Mouse (Mus musculus): ENCODE results near the gene AC131692.1. TPM values are rescaled to one million over a fixed set of nuclear protein-coding genes. Genes with fewer than 3 reads are reported as not detected.
A peak's percentile ranks its signal among the peaks of the same experiment; 100 is the strongest.

Gene AC131692.1
- polyA plus RNA-seq (2014; fragmentation: Nextera tagmentation; extraction: Ambion mirVana) = 0.27 and 0.40 TPM in 2 replicates

DNA sequence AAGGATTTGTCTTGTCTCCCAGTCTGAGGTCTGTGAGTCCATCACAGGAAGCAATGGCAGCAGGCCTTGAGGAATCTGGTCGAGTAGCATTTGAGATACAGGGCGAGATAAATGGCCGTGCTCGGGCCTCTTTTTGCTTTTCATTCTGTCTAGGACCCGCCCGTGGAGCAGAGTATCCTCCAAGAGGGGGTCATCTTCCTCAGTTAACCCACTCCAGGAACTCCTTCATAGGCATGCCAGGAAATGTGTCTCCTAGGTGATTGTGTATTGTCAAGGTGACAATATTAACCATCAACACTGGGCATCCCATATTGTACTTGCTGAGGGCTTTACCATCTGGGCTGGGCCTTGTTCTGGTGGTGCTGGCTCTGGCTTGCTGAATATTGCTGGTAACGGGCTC, at the start of gene AC131692.1:
Gene AC131692.1 (plus strand): TSS at position 301 of the 400 bp plus-strand sequence.
- ATAC-seq (ENCODE audit: low FRiP score) = no peak
- H3K27me3 ChIP-seq (ENCODE audit: control insufficient read depth, insufficient read depth, low read length) = no peaks in the 10 kb centered on the region
- no peak within 1 kb of the TSS for H3K27ac ChIP-seq (ENCODE audit: low read depth, low read length)
- H3K4me1 ChIP-seq (ENCODE audit: control insufficient read depth, insufficient read depth, low read length) = no peaks in the 10 kb centered on the region
- 95% methylated on average over 7 of the region's 7 CpGs for WGBS
- H3K4me2 ChIP-seq = no peak within 1 kb of the TSS
- DNase-seq (ENCODE audit: low spot score, missing footprints) = no peak
- H3K36me3 ChIP-seq (ENCODE audit: control insufficient read depth, insufficient read depth, low read length) = peaks cover 15% of the 10 kb centered on the region
- H3K4me3 ChIP-seq (ENCODE audit: low read depth, low read length) = no peak within 1 kb of the TSS
- no peaks in the 10 kb centered on the region for H3K9me3 ChIP-seq (ENCODE audit: control insufficient read depth, low read length)
- H3K9ac ChIP-seq (ENCODE audit: low read length) = no peak within 1 kb of the TSS

DNA sequence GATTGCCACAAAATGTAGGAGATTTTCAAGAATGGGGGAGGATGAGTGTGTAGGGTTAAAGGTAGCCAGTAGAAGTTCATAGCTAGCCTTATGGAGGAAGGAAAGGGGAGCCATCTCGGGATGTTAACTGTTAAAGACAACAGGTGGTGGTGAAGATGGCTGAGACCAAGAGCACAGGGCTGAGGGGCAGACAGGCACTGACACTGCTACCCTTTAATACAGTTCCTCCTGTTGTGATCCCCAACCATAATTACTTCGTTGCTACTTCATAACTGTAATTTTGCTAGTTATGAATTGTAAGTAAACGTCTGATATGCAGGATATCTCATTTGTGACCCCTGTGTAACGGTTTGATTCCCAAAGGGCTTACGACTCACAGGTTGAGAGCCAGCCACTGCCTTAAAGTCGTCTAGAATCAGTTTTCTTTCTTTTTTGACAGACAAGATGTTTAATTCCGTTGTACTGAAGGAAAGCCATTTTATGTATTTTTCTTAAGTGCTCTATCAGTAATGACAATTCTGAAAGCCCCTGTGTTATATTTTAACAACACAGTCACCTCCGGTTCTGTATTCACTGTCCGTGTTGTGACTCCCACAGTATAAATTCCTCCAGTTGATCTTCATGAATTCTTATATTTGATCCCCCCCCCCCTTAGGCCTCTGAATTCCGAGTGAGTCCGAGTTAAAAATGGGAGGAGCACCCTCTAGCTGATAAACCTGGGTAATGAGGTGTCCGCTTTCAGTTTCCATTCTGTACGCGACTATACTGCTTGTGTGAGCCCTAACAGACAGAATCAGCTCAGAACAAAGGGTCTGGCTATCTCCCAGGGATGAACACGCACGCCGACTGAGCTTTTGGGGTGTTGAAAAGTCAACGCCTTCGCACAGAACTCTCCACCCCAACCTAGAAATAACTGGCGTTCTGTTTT, 48.6 kb upstream of the AC131692.1 start:
- Histone ChIP-seq H3K4me1 (ENCODE audit: control insufficient read depth, insufficient read depth, low read length) (peaks cover 16% of the 10 kb centered on the region), H3K4me2 (peak overlapping the region; percentile 65), H3K9me3 (ENCODE audit: control insufficient read depth, low read length) (no peaks in the 10 kb centered on the region), H3K27me3 (ENCODE audit: control insufficient read depth, insufficient read depth, low read length) (no peaks in the 10 kb centered on the region), H3K27ac (ENCODE audit: low read depth, low read length) (peak overlapping the region; percentile 97), H3K4me3 (ENCODE audit: low read depth, low read length) (peak overlapping the region; percentile 89), H3K9ac (ENCODE audit: low read length) (peak overlapping the region; percentile 94), H3K36me3 (ENCODE audit: control insufficient read depth, insufficient read depth, low read length) (peaks cover 10% of the 10 kb centered on the region)
- 25% methylated on average over 20 of the region's 20 CpGs for WGBS
- ATAC-seq (ENCODE audit: low FRiP score) (peak; percentile 23), DNase-seq (ENCODE audit: low spot score, missing footprints) (peak; percentile 87)

DNA sequence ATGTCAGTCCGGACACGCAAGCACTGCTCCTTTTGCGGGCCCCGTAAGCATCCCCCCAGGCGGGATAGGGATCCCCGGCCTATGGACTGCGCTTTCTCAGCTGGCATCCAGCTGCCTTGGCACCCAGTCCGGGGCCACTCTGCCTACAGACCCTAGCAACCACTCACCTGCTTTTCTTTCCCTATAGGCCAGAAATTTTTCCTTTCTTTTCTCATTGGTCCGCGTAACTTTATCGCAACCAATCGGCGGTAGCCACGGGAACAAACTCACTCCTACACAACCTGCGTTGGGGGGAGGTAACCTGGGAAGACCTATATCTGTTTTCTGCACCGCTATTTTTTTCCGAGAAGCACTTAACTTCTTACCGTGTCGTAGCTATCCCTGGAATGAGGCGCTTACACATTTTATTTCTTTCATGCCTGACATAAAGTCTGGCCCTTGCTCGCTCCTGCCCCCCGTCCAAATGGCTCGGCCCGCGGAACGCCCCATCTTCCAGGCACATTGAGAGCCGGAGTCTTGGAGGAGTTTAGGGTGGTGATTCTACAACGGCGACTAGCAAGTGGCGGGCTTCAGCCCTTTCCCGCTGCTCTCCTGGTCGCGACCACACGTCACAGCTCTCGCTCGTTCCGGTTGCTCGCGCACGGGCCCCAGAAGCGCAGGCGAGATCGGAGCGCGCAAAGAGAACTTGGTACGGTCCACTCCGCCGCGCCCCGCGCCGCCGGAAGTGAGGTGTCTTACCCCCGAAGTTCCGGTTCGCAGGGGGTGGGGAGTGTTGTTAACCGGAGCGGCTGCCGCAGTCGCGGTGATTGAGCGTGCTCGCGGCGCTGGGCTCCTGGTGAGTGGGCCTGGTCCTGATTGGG, 47.7 kb upstream of the AC131692.1 start, which contains the start of gene Syvn1:
Gene Syvn1 (plus strand): TSS at position 283 of the 860 bp plus-strand sequence.
- Histone ChIP-seq H3K27ac (ENCODE audit: low read depth, low read length) (peak within 1 kb of the TSS; percentile 97), H3K4me2 (peak within 1 kb of the TSS; percentile 65), H3K4me3 (ENCODE audit: low read depth, low read length) (peak within 1 kb of the TSS; percentile 89), H3K36me3 (ENCODE audit: control insufficient read depth, insufficient read depth, low read length) (peaks cover 18% of the 10 kb centered on the region), H3K4me1 (ENCODE audit: control insufficient read depth, insufficient read depth, low read length) (peaks cover 16% of the 10 kb centered on the region), H3K9ac (ENCODE audit: low read length) (peak within 1 kb of the TSS; percentile 94), H3K27me3 (ENCODE audit: control insufficient read depth, insufficient read depth, low read length) (no peaks in the 10 kb centered on the region), H3K9me3 (ENCODE audit: control insufficient read depth, low read length) (no peaks in the 10 kb centered on the region)
- WGBS = under 1% methylated on average over 65 of the region's 65 CpGs
- peak; percentile 99 for DNase-seq (ENCODE audit: low spot score, missing footprints)
- ATAC-seq (ENCODE audit: low FRiP score) = peak; percentile 87

DNA sequence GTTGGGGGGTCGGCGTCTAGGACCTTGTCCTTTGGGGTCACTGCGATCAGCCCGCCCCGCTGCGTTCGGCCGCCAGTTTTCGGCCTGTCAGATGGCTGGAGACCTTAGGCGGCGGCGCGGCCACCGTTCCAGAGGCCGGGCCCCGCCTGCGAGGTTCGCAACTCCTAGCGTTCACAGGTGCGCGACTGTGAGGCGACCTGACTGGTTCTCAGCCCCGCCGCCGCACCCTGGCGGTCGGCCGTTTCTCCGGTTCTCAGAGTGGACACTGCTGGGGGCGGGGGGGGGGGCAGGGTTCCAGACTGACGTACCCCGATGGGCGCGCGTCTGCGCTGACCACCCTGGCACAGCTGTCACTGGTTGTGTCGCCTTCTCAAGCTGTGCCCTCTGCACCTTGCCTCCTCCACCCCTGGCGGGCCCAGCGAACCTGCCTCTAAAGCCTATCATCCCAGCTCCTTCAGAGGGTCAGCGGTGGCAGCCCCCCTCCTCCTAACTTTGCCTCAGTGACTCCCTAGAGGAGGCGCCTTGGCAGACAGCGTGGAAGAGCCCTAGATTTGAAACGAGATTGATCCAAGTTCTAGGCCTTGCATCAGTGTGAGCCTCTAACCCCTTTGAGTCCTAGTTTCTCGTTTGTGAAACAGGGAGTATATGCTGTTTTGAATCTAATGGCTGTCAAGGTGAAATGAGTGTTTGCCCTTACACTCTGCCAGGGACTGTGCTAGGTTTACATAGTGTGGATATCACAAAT, 46.9 kb upstream of the AC131692.1 start:
- Histone ChIP-seq H3K4me3 (ENCODE audit: low read depth, low read length) (peak overlapping the region; percentile 89), H3K9me3 (ENCODE audit: control insufficient read depth, low read length) (no peaks in the 10 kb centered on the region), H3K4me1 (ENCODE audit: control insufficient read depth, insufficient read depth, low read length) (peaks cover 16% of the 10 kb centered on the region), H3K27ac (ENCODE audit: low read depth, low read length) (peak overlapping the region; percentile 97), H3K36me3 (ENCODE audit: control insufficient read depth, insufficient read depth, low read length) (peaks cover 25% of the 10 kb centered on the region), H3K9ac (ENCODE audit: low read length) (peak overlapping the region; percentile 94), H3K27me3 (ENCODE audit: control insufficient read depth, insufficient read depth, low read length) (no peaks in the 10 kb centered on the region), H3K4me2 (peak overlapping the region; percentile 65)
- DNase-seq (ENCODE audit: low spot score, missing footprints) (no peak), ATAC-seq (ENCODE audit: low FRiP score) (peak; percentile 39)
- 3% methylated on average over 44 of the region's 44 CpGs for WGBS

GRCm38 (mm10) chr19:6047899-6048166, 46.4 kb upstream of the AC131692.1 start:
- H3K27ac ChIP-seq (ENCODE audit: low read depth, low read length) = no peak overlapping the region
- no peak for ATAC-seq (ENCODE audit: low FRiP score)
- DNase-seq (ENCODE audit: low spot score, missing footprints) = no peak
- peaks cover 16% of the 10 kb centered on the region for H3K4me1 ChIP-seq (ENCODE audit: control insufficient read depth, insufficient read depth, low read length)
- peak overlapping the region; percentile 94; the same call in 1 of the 2 replicates for H3K9ac ChIP-seq (ENCODE audit: low read length)
- 93% methylated on average over 8 of the region's 8 CpGs for WGBS
- H3K27me3 ChIP-seq (ENCODE audit: control insufficient read depth, insufficient read depth, low read length) = no peaks in the 10 kb centered on the region
- H3K9me3 ChIP-seq (ENCODE audit: control insufficient read depth, low read length) = no peaks in the 10 kb centered on the region
- H3K4me3 ChIP-seq (ENCODE audit: low read depth, low read length) = peak overlapping the region; percentile 89
- H3K36me3 ChIP-seq (ENCODE audit: control insufficient read depth, insufficient read depth, low read length) = peaks cover 28% of the 10 kb centered on the region
- H3K4me2 ChIP-seq = peak overlapping the region; percentile 65

DNA sequence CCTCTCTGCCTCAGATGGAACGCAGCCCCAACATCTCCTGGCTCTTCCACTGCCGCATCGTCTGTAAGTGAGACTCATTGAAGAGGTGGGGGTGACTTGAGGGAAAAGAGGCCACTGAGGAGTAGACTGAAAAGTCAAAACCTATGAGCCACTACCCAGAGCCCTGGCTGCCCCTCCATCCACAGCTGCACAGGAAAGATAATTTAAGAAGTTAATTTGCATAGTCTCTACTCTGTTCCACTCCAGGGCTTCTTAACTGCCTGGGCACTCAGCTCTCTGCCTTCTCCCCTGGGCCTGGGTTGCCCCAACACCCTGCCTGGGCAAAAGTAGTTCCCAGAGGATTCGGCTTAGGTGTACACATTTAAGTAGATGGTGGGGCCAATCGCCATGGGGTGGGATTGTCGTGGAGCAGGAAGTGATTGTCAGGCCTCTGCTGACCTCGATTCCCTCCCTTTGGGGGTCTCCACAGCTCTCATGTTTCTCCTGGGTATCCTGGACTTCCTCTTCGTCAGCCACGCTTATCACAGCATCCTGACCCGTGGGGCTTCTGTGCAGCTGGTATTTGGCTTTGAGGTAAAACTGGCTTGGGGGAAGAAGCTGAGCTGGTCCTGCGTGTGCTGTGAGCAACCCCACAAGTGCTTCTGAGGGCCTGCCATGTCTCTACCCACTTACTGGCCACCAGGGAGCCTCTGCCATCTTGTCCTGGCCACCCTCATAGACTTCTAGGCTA, 45.4 kb upstream of the AC131692.1 start:
- Histone ChIP-seq H3K9me3 (ENCODE audit: control insufficient read depth, low read length) (no peaks in the 10 kb centered on the region), H3K27ac (ENCODE audit: low read depth, low read length) (no peak overlapping the region), H3K9ac (ENCODE audit: low read length) (no peak overlapping the region), H3K36me3 (ENCODE audit: control insufficient read depth, insufficient read depth, low read length) (peaks cover 35% of the 10 kb centered on the region), H3K27me3 (ENCODE audit: control insufficient read depth, insufficient read depth, low read length) (no peaks in the 10 kb centered on the region), H3K4me2 (no peak overlapping the region), H3K4me3 (ENCODE audit: low read depth, low read length) (no peak overlapping the region), H3K4me1 (ENCODE audit: control insufficient read depth, insufficient read depth, low read length) (peaks cover 16% of the 10 kb centered on the region)
- WGBS = 85% methylated on average over 11 of the region's 11 CpGs
- no peak for ATAC-seq (ENCODE audit: low FRiP score)
- no peak for DNase-seq (ENCODE audit: low spot score, missing footprints)

DNA sequence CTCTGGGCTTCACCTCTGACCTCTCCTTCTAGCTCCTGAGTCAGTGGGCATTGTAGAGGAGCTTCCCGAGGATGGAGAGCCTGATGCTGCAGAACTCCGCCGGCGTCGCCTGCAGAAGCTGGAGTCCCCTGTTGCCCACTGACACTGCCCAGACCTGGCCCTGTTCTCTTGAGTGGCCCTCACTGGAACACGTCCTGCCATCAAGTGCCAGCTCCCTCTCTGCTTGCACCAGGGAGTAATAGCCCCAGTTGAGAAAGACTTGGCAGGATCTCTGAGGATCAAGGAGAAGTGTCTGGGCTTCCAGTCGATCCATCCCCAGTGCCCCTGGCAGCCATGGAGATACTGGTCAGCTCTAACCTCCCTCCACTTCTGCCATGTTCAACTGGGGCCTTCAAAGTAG, 41.7 kb upstream of the AC131692.1 start:
- peaks cover 15% of the 10 kb centered on the region for H3K4me1 ChIP-seq (ENCODE audit: control insufficient read depth, insufficient read depth, low read length)
- H3K27ac ChIP-seq (ENCODE audit: low read depth, low read length) = no peak overlapping the region
- H3K9ac ChIP-seq (ENCODE audit: low read length) = no peak overlapping the region
- DNase-seq (ENCODE audit: low spot score, missing footprints) (no peak), ATAC-seq (ENCODE audit: low FRiP score) (no peak)
- peaks cover 40% of the 10 kb centered on the region for H3K36me3 ChIP-seq (ENCODE audit: control insufficient read depth, insufficient read depth, low read length)
- no peak overlapping the region for H3K4me3 ChIP-seq (ENCODE audit: low read depth, low read length)
- H3K9me3 ChIP-seq (ENCODE audit: control insufficient read depth, low read length) = no peaks in the 10 kb centered on the region
- no peak overlapping the region for H3K4me2 ChIP-seq
- 85% methylated on average over 7 of the region's 7 CpGs for WGBS
- H3K27me3 ChIP-seq (ENCODE audit: control insufficient read depth, insufficient read depth, low read length) = no peaks in the 10 kb centered on the region

DNA sequence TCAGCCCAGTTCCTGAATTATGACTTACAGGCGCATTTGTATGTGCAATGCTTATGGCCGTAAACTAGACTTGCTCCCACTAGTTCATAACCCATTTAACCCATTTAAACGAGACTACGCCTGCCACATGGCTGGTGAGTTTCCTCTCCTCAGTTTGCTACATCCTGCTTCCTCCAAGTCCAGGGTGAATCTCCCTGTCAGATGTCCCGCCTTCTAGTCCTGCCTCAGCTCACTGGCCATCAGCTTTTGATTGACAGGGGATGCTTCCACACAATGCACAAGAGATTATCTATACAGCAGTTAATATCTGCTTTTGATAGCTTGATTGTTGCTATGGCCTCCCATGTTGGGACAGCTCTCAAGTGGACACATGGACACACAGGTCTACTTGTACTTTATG, 39.9 kb upstream of the AC131692.1 start:
- H3K9me3 ChIP-seq (ENCODE audit: control insufficient read depth, low read length) = no peaks in the 10 kb centered on the region
- no peak overlapping the region for H3K4me3 ChIP-seq (ENCODE audit: low read depth, low read length)
- no peak overlapping the region for H3K27ac ChIP-seq (ENCODE audit: low read depth, low read length)
- H3K9ac ChIP-seq (ENCODE audit: low read length) = no peak overlapping the region
- H3K4me1 ChIP-seq (ENCODE audit: control insufficient read depth, insufficient read depth, low read length) = peaks cover 14% of the 10 kb centered on the region
- H3K27me3 ChIP-seq (ENCODE audit: control insufficient read depth, insufficient read depth, low read length) = no peaks in the 10 kb centered on the region
- no peak for DNase-seq (ENCODE audit: low spot score, missing footprints)
- no peak for ATAC-seq (ENCODE audit: low FRiP score)
- peaks cover 40% of the 10 kb centered on the region for H3K36me3 ChIP-seq (ENCODE audit: control insufficient read depth, insufficient read depth, low read length)
- H3K4me2 ChIP-seq = no peak overlapping the region
- WGBS = 92% methylated on average over 5 of the region's 5 CpGs
